Mouse (Mus musculus) lung, postnatal 36 days (tissue): Measurements from ENCODE around the gene Gm2115.
A peak's percentile ranks its signal among the peaks of the same experiment; 100 is the strongest.

ENCODE experiments used
- DNase-seq: peaks from one replicate; pipeline ENCODE4 v3.0.0; 2022; ENCODE audit warnings: mixed read lengths

Gm2115 gene

DNA sequence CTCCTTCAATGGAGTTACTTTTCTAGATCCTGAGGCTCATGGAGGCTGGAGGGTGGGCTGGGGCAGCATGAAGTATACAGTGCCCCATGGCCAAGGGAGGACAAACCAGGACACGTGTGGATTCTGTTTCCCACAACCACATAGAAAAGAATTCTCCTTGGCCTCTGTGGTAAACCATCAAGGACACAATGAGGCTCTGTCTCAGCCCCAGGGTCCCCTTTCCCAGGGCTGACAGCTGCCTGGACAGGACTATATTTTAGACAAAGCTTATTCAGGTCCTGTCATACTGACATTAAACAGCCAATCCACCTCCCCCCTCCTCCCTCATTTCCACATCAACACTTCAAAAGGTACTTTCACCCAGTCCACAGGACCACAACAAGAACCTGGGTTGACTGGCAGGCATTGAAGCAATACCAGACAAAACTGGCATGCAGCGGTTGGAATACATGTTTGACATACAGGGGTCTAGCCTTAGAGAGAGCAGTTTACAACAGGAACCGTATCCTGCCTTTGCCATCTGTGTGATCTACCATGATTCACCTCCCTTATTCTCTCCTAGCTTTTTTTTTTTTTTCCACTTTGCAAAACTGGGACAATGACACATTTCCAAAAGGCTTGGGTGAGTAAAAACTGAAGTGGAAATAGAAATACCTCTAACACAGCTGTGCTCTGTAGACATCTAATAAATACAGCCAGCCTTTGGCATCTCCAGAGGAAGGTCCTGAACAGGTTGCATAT is 57.8 kb downstream of the Gm2115 start:
- no peak for DNase-seq

DNA sequence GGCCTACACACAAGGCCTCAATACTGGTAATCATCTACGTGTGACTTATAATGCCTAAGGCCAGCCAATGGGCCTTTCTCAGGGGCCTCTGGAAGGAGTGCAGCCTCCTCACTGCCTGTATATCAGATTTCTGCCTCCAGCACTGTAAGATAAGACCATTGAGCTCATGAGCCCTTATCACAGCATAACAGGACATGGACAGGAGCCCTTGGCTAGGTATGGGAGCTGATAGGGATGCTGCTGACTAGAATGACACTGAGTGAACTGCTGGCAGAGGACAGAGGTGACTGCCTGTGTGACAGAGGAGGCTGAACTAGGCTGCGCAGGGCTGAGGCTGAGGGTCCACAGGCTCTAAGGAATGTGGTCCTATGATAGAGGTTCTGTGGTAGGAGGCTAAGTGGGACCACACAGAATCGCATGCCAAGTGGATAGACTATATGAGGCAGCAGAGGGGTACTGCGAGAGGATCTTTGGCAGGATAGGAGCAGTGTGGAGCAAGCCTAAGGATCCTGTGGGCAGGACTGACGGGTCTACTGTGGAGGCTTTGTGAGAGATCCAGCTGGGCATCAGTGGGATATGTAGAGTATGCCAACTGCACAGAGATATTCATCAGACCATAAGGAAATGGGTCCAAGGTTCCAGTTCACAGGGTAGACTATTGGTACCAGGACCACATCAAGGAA is 58.5 kb downstream of the Gm2115 start:
- DNase-seq, result no peak

- no peak for DNase-seq
These were observed 61.9 kb downstream of the Gm2115 start for GRCm38 (mm10) chr7:84590622-84591021.

- no peak for DNase-seq
These were observed 62.6 kb downstream of the Gm2115 start for GRCm38 (mm10) chr7:84591347-84591746.

DNA sequence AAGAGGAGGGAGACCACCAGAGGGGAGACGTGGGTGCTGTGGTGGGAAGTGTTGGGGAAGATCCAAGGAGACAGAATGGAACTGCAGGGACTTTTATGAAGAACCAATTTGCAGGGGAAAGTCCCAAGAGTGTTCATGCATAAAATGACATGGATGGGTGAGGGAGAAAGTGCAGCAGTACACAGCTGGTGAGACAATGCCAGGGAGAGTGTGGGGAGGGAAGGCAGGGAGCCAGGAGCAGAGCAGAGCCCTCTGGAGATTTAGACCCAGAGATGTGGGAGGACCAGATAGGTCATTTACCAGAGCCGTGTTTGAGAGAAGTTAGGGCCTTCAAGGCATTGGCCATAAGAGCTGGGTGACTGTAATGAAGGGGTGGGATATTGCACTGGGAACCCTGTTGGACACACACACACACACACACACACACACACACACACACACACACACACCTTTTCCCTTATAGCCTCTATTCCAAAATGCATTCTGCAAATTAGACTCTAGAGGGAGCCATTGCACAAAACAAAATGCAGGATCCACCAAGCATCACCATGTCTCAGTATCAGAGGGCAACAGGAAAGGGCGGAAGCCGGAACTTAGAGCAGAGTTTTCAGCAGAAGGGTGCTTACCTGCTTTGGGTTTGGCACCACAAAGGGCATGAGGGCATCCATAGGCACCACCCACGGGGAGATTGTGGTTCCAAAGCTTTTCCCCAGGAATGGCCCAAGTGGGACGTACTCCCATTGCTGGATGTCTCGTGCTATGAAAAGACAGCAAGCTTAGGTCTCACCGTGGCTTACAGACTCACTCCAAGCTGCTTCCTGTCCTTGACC is 65.5 kb downstream of the Gm2115 start:
- DNase-seq, result peak; percentile 77

GRCm38 (mm10) chr7:84594917-84595303 is 66.2 kb downstream of the Gm2115 start:
- DNase-seq, result no peak

DNA sequence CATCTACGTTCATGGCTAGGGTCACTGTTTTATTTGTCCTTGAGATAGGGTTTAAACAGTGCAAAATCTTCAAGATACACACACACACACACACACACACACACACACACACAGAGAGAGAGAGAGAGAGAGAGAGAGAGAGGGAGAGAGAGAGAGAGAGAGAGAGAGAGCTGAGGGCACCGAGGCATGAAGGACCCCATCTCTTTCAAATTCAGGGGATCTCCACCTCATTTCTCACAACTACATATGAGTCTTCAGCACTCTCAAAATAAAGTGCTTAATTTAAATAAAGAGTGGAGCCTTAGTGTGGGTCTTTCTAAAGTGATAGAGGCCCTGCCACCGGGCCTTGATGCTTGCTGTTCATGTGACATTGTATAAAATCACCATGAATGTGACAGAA is 67.2 kb downstream of the Gm2115 start:
- DNase-seq, result no peak

DNA sequence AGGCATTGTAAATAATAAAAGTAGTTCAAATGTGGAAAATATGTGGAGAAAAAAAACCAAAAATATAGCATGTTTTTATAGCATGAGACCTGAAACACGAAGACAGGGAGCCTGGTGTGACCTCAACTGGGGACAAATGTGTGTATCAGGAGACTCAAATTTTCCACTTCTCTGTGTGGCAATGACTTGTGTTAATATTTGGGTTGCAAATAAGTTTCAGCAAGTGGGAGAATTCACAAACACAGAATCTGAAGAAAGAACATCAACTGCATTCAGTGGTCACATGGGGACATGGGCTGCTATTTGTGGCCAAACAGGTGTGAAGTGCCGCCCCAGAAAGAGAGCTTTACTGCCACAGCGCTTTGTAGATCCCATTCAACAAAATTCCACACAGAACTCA is 67.9 kb downstream of the Gm2115 start:
- DNase-seq, result no peak

DNA sequence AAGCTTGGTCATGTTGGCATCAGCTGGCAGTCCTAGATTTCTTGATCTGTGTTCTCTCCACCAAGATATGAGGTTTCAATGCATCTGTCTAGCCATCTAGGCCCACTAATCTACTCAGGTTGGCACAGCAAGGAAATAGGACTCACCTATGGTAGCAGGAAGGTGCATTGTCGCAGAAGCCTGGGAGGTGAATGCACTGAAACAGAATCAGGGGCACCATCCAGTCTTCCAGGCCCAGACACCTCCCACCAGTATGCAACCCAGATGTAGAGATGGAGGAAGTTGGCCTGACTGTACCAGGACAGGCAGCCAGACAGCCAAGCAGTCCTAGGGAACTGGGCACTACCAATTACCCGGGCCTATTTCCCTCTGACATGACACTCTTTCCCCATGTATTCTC is 71.9 kb downstream of the Gm2115 start:
- no peak for DNase-seq

DNA sequence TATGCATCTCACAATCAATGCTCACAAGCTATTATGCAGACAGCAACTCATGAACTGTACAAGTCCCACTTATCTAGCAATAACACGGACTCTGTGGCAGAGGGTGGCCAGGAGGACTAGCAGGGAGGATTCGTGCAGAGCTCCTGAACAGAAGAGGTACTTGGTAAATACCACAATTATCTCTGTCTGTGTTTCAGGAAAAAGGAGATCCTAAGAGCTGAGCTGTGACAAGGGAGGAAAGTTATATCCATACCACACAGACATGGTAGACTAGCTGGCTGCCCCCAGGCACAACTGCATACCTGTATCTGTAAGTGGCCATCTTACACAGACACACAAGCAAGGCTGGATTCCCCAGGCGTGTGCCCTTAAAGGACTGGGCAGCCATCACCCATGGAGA is 72.6 kb downstream of the Gm2115 start:
- DNase-seq, result no peak

DNA sequence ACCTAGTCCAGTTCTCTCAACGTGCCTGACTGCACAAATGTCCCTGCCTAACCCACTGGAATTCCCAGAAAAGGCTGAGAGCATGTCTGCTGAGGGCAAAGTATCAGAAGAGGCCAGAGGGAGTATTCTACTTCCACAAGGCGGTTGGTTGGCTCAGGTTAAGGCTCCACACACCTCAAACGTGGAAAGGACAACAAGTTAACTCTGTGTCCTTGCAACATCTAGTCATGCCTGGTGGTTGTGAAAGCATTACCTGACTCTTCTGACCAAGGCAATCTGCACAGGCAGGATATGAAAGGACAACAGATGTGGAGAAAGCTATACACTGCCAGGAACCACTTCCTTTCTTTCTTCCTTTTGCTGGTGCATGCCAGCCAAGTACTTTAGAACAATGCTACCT is 75.7 kb downstream of the Gm2115 start:
- DNase-seq, result peak; percentile 61

DNA sequence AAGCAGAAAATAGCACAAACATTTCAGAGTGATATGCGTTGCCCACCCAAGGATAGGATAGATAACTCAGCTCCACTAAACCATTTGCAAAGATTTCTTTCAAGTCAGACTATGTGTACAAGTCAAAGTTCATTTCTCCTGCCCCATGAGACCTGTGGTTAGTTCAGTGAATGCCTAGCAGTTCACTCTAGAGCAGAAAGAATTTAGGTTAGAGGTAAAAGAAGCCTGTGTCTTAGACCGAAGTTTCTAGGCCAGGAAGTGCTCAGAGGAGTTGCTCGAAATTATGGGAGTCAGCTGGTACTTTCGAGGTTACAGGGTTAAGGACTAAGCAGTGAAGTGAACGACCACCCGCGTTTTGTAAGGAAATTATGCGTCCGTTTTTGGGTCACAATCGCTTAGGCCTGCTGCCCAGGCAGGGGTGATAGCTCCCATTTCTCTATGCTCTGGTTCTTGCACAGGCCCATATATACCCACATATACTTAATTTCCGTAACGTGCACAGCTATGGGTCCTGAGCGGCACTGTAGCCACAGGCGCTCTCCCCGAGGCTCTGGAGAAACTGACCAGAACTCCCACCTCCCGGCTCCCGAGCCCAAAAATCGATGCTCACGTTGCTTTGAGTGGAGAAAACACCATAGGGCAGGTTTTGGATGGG is 76.4 kb downstream of the Gm2115 start:
- DNase-seq, result peak; percentile 12

DNA sequence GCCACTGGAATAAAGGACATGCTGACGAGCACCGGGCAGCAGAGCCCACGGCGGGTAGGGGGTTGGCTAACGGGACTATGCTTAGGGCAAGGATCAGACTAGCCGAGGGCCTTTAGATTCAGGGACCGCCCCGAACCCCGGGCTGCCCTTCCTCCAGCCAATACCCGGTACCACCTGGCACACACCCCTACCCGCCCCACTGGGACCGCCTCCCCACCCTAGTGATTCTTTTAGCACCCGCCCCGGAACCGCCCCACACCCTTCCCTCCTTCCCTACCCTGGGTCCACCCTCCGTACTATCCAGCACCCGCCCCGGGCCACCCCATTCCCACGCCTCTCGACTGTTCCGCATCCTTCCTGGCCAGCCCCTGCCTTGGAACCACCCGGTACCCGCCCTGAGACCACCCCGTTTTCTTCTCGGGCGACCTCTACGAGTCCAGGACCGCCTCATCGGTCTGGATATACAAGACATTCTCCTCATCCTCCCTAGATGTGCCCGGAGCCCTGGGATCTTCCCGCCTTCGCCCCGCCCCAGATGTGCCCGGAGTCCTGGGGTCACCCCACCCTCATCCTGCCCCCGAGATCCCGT is 77.0 kb downstream of the Gm2115 start:
- peak; percentile 96 for DNase-seq

GRCm38 (mm10) chr7:84606293-84606749 is 77.6 kb downstream of the Gm2115 start, which contains the start of gene Fah:
TSS of gene Fah (minus strand) at chr7:84606722.
- peak; percentile 86 for DNase-seq

DNA sequence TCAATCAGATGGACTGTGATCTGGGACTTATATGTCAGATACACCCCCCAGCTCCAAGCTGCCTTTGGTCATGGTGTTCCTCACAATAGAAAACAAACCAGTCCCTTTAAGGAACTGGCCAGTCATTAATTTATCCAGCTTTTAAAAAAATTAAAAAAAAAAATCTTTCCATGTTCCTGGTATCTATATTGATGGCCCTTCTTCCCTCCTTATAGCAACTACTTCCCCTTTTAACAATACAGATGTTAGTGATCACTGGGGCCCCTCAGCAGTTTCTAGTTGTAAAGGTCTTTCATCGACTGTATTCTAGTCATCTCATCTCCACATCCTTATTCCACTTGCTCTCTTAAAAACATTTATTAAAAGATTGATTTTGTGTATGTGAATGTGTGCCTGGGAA is 82.9 kb downstream of the Gm2115 start:
- no peak for DNase-seq

DNA sequence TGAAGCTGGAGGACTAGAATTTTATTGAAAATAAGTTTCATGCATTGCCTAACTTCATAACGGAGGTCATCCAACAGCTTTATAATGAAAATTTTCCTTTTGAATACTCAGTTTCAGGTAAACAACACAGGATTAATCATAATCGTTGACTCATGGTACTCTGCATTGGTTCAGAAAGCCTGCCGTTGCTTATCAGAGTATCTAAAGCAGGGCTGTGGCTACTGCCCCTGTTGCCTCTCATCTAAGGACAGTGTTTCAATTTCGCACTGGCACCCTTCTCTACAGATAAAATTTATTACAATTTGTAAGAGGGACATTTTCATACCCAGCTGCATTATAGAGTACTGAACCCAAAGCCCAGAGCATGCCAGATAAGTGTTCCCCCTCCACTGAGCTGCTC is 83.7 kb downstream of the Gm2115 start:
- no peak for DNase-seq

GRCm38 (mm10) chr7:84618951-84619350 is 90.2 kb downstream of the Gm2115 start:
- no peak for DNase-seq

GRCm38 (mm10) chr7:84620956-84621355 is 92.2 kb downstream of the Gm2115 start:
- no peak for DNase-seq

GRCm38 (mm10) chr7:84623718-84624117 is 95.0 kb downstream of the Gm2115 start:
- no peak for DNase-seq

DNA sequence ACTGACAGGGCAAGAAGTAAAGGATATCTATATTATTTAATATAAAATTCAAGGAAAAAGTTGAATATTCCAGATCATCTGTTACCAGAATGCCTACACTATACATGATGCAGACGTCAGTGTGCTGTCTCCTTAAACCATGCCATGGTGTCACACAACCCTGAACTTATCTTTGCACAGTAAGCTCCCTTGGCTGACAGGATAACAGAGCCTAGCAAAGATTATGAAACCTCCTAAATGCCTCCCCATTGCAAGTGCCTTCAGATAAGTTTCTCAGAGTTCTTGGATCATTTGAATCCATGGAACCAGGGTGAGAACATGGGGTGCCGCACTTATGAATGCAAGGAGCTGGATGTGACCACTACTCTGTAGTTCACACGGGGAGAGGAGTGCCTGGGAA is 103.1 kb downstream of the Gm2115 start:
- no peak for DNase-seq
